Mouse (Mus musculus) forebrain, postnatal 0 days (tissue): ENCODE data around the gene Dhx37. TPM values are rescaled to one million over a fixed set of nuclear protein-coding genes. Genes with fewer than 3 reads are reported as not detected.

Experiments used
- ATAC-seq: fragments of 200-750 bp; cut with Nextera tagmentation; 2 replicates; pipeline ENCODE4 v1.8.0; 2017; ENCODE audit warnings: mild to moderate bottlenecking, moderate library complexity
- DNase-seq: peaks from one replicate; pipeline ENCODE4 v3.0.0-alpha.2; 2015
- H3K27ac ChIP-seq: fragments of 300-500 bp; sonication (generic); 2 replicates; pipeline ENCODE4 v1.5.1; 2014; ENCODE audit warnings: low read depth, mild to moderate bottlenecking, antibody characterized with exemption, low read length, moderate library complexity, mixed read lengths
- H3K27me3 ChIP-seq: fragments of 300-500 bp; sonication (generic); 2 replicates; pipeline ENCODE4 v1.6.1; 2014; ENCODE audit warnings: mild to moderate bottlenecking, low read length, mixed read lengths; ENCODE audit not compliant: insufficient read depth
- H3K36me3 ChIP-seq: fragments of 300-500 bp; sonication (generic); 2 replicates; pipeline ENCODE4 v1.6.1; 2014; ENCODE audit warnings: mild to moderate bottlenecking, moderate library complexity; ENCODE audit not compliant: insufficient read depth
- H3K4me1 ChIP-seq: fragments of 300-500 bp; sonication (generic); 2 replicates; pipeline ENCODE4 v1.6.1; 2014; ENCODE audit warnings: antibody characterized with exemption; ENCODE audit not compliant: insufficient read depth
- H3K4me2 ChIP-seq: fragments of 300-500 bp; sonication (generic); 2 replicates; pipeline ENCODE4 v1.6.1; 2014; ENCODE audit warnings: low read depth, mild to moderate bottlenecking, moderate library complexity
- H3K4me3 ChIP-seq: fragments of 300-500 bp; sonication (generic); 2 replicates; pipeline ENCODE4 v1.5.1; 2014; ENCODE audit warnings: low read depth, low read length, mixed read lengths
- H3K9ac ChIP-seq: fragments of 300-500 bp; sonication (generic); 2 replicates; pipeline ENCODE4 v1.6.1; 2014; ENCODE audit warnings: mild to moderate bottlenecking
- H3K9me3 ChIP-seq: fragments of 300-500 bp; sonication (generic); 2 replicates; pipeline ENCODE4 v1.6.1; 2016; ENCODE audit warnings: low read length
- CTCF ChIP-seq: sonication (generic); IDR thresholded peaks from 2 replicates; pipeline ENCODE4 v1.5.1; 2016; ENCODE audit warnings: antibody characterized with exemption, control low read depth, low read depth
- WGBS: fragments of 180-500 bp; shearing (Covaris S2); extraction: QIAGEN DNeasy Blood & Tissue Kit; methylation state at CpG from one replicate; pipeline ENCODE4 v1.1.7; 2014; 5-methylcytosine and 5-hydroxymethylcytosine counted together
- polyA plus RNA-seq: library from polyadenylated mRNA; unstranded; fragments of >200 nt; fragmentation: Nextera tagmentation; extraction: Ambion mirVana; gene quantifications from 2 replicates; pipeline ENCODE4 v1.2.1, GENCODE M21; 2015
- total RNA-seq: library from RNA; depleted of rRNA; stranded (reverse); fragments of >200 nt; gene quantifications from 2 replicates; pipeline ENCODE4 v1.2.3, GENCODE M21; 2014

The Dhx37 gene
- total and polyA plus RNA-seq, 2 experiments from 2014 or later = 11.0 to 27.1 TPM

DNA sequence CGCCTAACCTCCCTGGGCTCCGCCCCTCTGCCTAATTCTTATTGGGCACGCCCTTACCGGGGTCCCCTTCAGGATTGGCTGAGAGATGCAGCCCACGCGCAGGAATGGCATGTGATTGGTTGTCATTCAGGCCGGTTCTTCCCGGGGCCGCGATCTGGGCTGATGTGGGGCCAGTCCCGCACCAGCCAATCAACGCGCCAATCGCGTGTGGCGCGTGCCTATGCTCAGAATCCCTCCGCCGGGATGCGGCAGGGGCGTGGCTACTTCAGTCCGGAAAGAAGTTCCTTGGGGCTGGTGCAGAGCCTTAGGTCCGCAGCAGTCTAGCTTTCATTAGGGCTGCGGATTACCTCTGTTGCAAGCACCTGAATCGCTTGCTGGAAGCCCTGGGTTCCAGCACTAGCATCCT is 31.8 kb upstream of the Dhx37 start:
- peak; percentile 100 for ATAC-seq
- peak overlapping the region; percentile 50 for H3K4me2 ChIP-seq
- no peaks in the 10 kb centered on the region for H3K36me3 ChIP-seq
- no peaks in the 10 kb centered on the region for H3K27me3 ChIP-seq
- TF ChIP-seq CTCF = 0 out of 2 replicates have a peak, but pooled peaks have one; percentile 15
- no peaks in the 10 kb centered on the region for H3K4me1 ChIP-seq
- H3K9ac ChIP-seq = no peak overlapping the region
- 0 out of 2 replicates have a peak overlapping the region, but pooled peaks have one; percentile 21 for H3K27ac ChIP-seq
- no peaks in the 10 kb centered on the region for H3K9me3 ChIP-seq
- peak; percentile 97 for DNase-seq
- 2% methylated on average over 25 of the region's 25 CpGs for WGBS
- peak overlapping the region; percentile 27 for H3K4me3 ChIP-seq

DNA sequence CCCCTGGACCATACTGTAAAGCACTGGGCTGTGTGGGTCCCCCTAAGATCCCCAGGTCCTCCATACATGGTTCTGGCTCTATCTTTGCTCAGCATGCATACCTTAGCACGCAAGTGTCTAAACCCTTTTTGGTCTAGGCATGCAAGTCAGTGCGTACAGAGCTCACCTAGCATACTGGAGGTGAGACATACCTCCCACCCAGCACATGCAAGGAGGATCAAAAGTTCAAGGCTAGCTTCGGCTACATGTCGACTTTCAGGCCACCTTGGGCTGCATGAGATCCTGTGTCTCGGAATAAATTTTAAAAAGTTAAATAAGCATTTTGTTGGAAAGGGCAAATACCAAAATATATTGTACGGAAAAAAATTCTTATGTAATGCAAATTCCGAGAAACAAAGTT is 31.3 kb upstream of the Dhx37 start:
- Histone ChIP-seq H3K27me3 (no peaks in the 10 kb centered on the region), H3K4me3 (peak overlapping the region; percentile 27), H3K4me2 (peak overlapping the region; percentile 50), H3K27ac (no peak overlapping the region; the same call in 1 of the 2 replicates), H3K4me1 (no peaks in the 10 kb centered on the region), H3K9ac (no peak overlapping the region), H3K36me3 (no peaks in the 10 kb centered on the region), H3K9me3 (no peaks in the 10 kb centered on the region)
- 40% methylated on average over 7 of the region's 7 CpGs for WGBS
- TF ChIP-seq CTCF = no peak
- DNase-seq = no peak
- ATAC-seq = 0 out of 2 replicates have a peak, but pooled peaks have one; percentile 23

- ATAC-seq (no peak), DNase-seq (peak; percentile 25)
- no peak overlapping the region for H3K27ac ChIP-seq
- no peak overlapping the region for H3K4me3 ChIP-seq
- 55% methylated on average over 10 of the region's 10 CpGs for WGBS
- no peak overlapping the region for H3K9ac ChIP-seq
- no peaks in the 10 kb centered on the region for H3K36me3 ChIP-seq
- TF ChIP-seq CTCF = peak; percentile 42
- H3K4me1 ChIP-seq = no peaks in the 10 kb centered on the region
- H3K4me2 ChIP-seq = no peak overlapping the region
- H3K9me3 ChIP-seq = no peaks in the 10 kb centered on the region
- H3K27me3 ChIP-seq = no peaks in the 10 kb centered on the region
Observed at GRCm38 (mm10) chr5:125461868-125462445, 28.0 kb upstream of the Dhx37 start.

- Histone ChIP-seq H3K36me3 (peaks cover 7% of the 10 kb centered on the region), H3K27ac (no peak overlapping the region), H3K27me3 (no peaks in the 10 kb centered on the region), H3K4me3 (no peak overlapping the region), H3K9me3 (no peaks in the 10 kb centered on the region), H3K9ac (no peak overlapping the region), H3K4me1 (no peaks in the 10 kb centered on the region), H3K4me2 (no peak overlapping the region)
- DNase-seq (no peak), ATAC-seq (no peak)
- 95% methylated on average over 3 of the region's 3 CpGs for WGBS
- TF ChIP-seq CTCF = no peak
Observed at GRCm38 (mm10) chr5:125460574-125460973, 26.7 kb upstream of the Dhx37 start.

DNA sequence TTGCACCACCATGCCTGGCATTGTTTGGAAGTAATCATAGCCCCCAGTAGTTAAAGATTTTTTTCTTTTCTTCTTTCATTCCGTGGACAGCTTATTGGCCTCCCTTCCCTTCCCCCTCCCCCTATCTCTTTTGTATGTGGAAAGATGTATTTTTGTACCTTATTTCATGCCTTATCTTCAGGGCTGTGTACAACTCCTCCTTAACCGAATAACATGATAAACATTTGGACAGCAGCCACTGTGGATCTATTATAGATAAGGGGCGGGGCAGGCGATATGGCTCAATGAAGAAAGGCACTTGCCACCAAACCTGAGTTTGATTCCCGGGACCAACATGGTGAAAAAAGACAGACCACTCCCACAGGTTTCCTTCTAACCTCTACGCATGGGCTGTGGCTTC is 23.6 kb upstream of the Dhx37 start:
- WGBS = 94% methylated on average over 6 of the region's 6 CpGs
- Histone ChIP-seq H3K9ac (no peak overlapping the region), H3K9me3 (no peaks in the 10 kb centered on the region), H3K4me2 (no peak overlapping the region), H3K27ac (no peak overlapping the region), H3K36me3 (peaks cover 26% of the 10 kb centered on the region), H3K27me3 (no peaks in the 10 kb centered on the region), H3K4me1 (no peaks in the 10 kb centered on the region), H3K4me3 (no peak overlapping the region)
- no peak for TF ChIP-seq CTCF
- DNase-seq (no peak), ATAC-seq (no peak)

DNA sequence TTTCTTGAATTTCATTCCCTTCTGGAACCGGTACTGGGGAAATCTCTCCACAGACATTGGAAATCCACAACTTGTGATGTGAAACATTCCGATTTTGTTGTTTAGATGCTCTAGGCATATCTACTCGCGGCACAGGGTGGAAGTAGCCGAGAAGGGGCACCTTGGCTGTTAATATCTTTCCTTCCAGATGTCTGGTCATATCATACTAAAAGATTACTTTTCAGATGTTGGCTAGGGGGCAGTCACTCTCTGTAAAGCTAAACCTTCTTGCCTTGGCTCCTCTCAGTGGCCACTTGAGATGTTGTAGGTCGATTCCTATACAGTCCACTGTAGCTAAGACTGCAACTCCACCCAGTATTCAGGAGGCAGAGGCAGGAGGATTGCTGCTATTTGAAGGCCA is 22.2 kb upstream of the Dhx37 start:
- H3K9me3 ChIP-seq = no peaks in the 10 kb centered on the region
- H3K27ac ChIP-seq = no peak overlapping the region
- 94% methylated on average over 6 of the region's 6 CpGs for WGBS
- TF ChIP-seq CTCF = no peak
- no peaks in the 10 kb centered on the region for H3K4me1 ChIP-seq
- no peak overlapping the region for H3K4me3 ChIP-seq
- no peak overlapping the region for H3K4me2 ChIP-seq
- peaks cover 28% of the 10 kb centered on the region for H3K36me3 ChIP-seq
- no peaks in the 10 kb centered on the region for H3K27me3 ChIP-seq
- DNase-seq (no peak), ATAC-seq (no peak)
- H3K9ac ChIP-seq = no peak overlapping the region

DNA sequence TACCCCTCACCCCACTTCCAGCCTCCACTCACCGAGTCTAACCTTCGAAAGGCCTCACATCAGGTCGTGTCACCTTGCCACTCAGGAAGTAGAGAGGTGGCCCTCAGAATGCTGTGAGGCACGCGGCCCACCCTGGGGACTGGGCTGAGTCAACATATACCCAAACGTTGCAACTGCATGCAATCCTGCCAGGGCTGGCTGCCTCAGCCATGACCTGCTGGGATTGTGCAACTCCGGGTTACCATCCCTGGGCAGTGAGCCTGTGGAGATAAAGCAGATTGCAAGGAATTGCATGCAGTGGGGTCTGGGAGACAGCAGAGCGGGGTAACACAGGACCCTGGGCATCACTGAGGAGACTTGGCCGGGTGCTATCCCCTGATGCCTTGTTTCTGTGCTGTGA is 18.7 kb upstream of the Dhx37 start:
- H3K27me3 ChIP-seq = no peaks in the 10 kb centered on the region
- peaks cover 28% of the 10 kb centered on the region for H3K36me3 ChIP-seq
- DNase-seq (no peak), ATAC-seq (no peak)
- no peaks in the 10 kb centered on the region for H3K9me3 ChIP-seq
- 93% methylated on average over 9 of the region's 9 CpGs for WGBS
- H3K4me3 ChIP-seq = no peak overlapping the region
- H3K9ac ChIP-seq = no peak overlapping the region
- TF ChIP-seq CTCF = no peak
- H3K4me2 ChIP-seq = no peak overlapping the region
- H3K4me1 ChIP-seq = no peaks in the 10 kb centered on the region
- no peak overlapping the region for H3K27ac ChIP-seq
